Mouse (Mus musculus): ENCODE measurements around the gene Uxs1.

DNA sequence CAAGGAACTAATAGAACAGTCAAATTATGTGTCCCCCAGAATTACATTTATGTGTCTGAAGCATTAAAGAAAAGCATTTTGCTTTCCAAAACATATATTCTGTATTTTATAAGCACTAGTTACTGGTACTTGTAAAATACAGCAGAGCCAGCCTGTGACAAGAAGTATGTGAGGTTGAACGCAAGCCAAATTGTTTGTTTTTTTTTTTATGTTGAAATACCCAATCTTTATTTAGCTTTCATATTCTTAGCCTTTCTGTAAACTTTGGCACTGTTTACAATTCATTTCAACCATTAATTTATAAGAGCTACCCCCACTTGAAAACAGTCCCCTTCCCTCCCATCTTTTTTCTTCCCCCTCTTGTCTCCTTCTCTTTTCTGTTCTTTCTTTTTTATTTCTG lies 28.0 kb upstream of the Uxs1 start:
- TF ChIP-seq CTCF (IDR thresholded peaks at IDR 0.05; ENCODE audit: low read depth, low read length), result no peak
- no peak for TF ChIP-seq TAL1 (conservative IDR thresholded peaks at IDR 0.05; ENCODE audit: low read depth, low read length)
- TF ChIP-seq GATA2 (IDR thresholded peaks at IDR 0.05; ENCODE audit: borderline replicate concordance, low read depth, low read length), result no peak
- TF ChIP-seq GATA1 (IDR thresholded peaks at IDR 0.05; ENCODE audit: borderline replicate concordance, low read length), result no peak

Data from G1E (cell line).